8 mouse cellular contexts compared by ENCODE assay signal in genomic region chr17:5923281-5923680, GRCm38 (mm10). TPM values are rescaled to one million over a fixed set of nuclear protein-coding genes. Genes with fewer than 3 reads are reported as not detected.
DNase-seq lines count a peak whose midpoint lies in the region; ATAC-seq lines count a peak whose summit lies in the region.

No protein-coding gene starts in this region.

- peak; percentile 45; the same call in 1 of the 2 replicates for ATAC-seq in forebrain, embryonic 16.5 days
- ATAC-seq in forebrain, embryonic 13.5 days, result no peak
- ATAC-seq in midbrain, embryonic 13.5 days, result 0 out of 2 replicates have a peak, but pooled peaks have one; percentile 43
- ATAC-seq in midbrain, embryonic 15.5 days (replicated peaks), result no peak
- no peak for ATAC-seq in heart, embryonic 11.5 days (replicated peaks; ENCODE audit: insufficient number of reproducible peaks, low FRiP score, low TSS enrichment)

- H3K27me3 ChIP-seq in forebrain, embryonic 16.5 days (replicated peaks; ENCODE audit: control insufficient read depth, insufficient read depth, low read length), result no peaks in the 10 kb centered on the region
- H3K27me3 ChIP-seq in forebrain, embryonic 13.5 days, result no peaks in the 10 kb centered on the region
- H3K27me3 ChIP-seq in midbrain, embryonic 13.5 days, result no peaks in the 10 kb centered on the region
- H3K27me3 ChIP-seq in midbrain, embryonic 15.5 days (replicated peaks), result no peaks in the 10 kb centered on the region
- H3K27me3 ChIP-seq in heart, embryonic 11.5 days (ENCODE audit: control insufficient read depth, insufficient read depth, low read length), result no peaks in the 10 kb centered on the region

- no peaks in the 10 kb centered on the region for H3K36me3 ChIP-seq in forebrain, embryonic 16.5 days (ENCODE audit: control insufficient read depth, insufficient read depth)
- H3K36me3 ChIP-seq in forebrain, embryonic 13.5 days (ENCODE audit: poor library complexity, severe bottlenecking), result peaks cover 39% of the 10 kb centered on the region
- H3K36me3 ChIP-seq in midbrain, embryonic 13.5 days, result peaks cover 32% of the 10 kb centered on the region
- H3K36me3 ChIP-seq in midbrain, embryonic 15.5 days (replicated peaks), result no peaks in the 10 kb centered on the region
- H3K36me3 ChIP-seq in heart, embryonic 11.5 days (ENCODE audit: control insufficient read depth, insufficient read depth, low read length), result peaks cover 13% of the 10 kb centered on the region

- intact Hi-C loops in left cerebral cortex, postnatal 4 days (cut with DNase I), result loop anchor here (5.0 to 10.0 kb wide), 2 partner anchors 126 to 488 kb away; no protein-coding TSS in a partner anchor

- peak; percentile 48 for DNase-seq in embryo, embryonic 10 days (ENCODE audit: low spot score)
- peak; percentile 41 for DNase-seq in left cerebral cortex, postnatal 4 days
- no peak for DNase-seq in urinary bladder, postnatal 36 days (ENCODE audit: low spot score in 2 of 2)

- 69% methylated on average over 9 of the region's 9 CpGs for WGBS in forebrain, embryonic 16.5 days
- WGBS in forebrain, embryonic 13.5 days, result 67% methylated on average over 9 of the region's 9 CpGs
- WGBS in midbrain, embryonic 13.5 days, result 71% methylated on average over 9 of the region's 9 CpGs
- WGBS in midbrain, embryonic 15.5 days, result 72% methylated on average over 9 of the region's 9 CpGs
- 75% methylated on average over 9 of the region's 9 CpGs for WGBS in heart, embryonic 11.5 days (ENCODE audit: insufficient replicate concordance)

- H3K4me1 ChIP-seq in forebrain, embryonic 16.5 days (replicated peaks; ENCODE audit: control insufficient read depth, insufficient read depth, low read length), result peaks cover 6% of the 10 kb centered on the region
- H3K4me1 ChIP-seq in forebrain, embryonic 13.5 days, result peaks cover 7% of the 10 kb centered on the region; the same call in 1 of the 2 replicates
- no peaks in the 10 kb centered on the region for H3K4me1 ChIP-seq in midbrain, embryonic 13.5 days (replicated peaks)
- no peaks in the 10 kb centered on the region for H3K4me1 ChIP-seq in midbrain, embryonic 15.5 days
- H3K4me1 ChIP-seq in heart, embryonic 11.5 days (ENCODE audit: control insufficient read depth, insufficient read depth, low read length), result peaks cover 8% of the 10 kb centered on the region

- no peaks in the 10 kb centered on the region for H3K9me3 ChIP-seq in forebrain, embryonic 16.5 days (ENCODE audit: control insufficient read depth, low read length)
- H3K9me3 ChIP-seq in forebrain, embryonic 13.5 days (replicated peaks), result no peaks in the 10 kb centered on the region
- no peaks in the 10 kb centered on the region for H3K9me3 ChIP-seq in midbrain, embryonic 13.5 days
- H3K9me3 ChIP-seq in midbrain, embryonic 15.5 days, result no peaks in the 10 kb centered on the region
- no peaks in the 10 kb centered on the region for H3K9me3 ChIP-seq in heart, embryonic 11.5 days (replicated peaks; ENCODE audit: control insufficient read depth, low read length)

- no peak overlapping the region for H3K4me3 ChIP-seq in forebrain, embryonic 16.5 days (replicated peaks; ENCODE audit: low read length)
- H3K4me3 ChIP-seq in forebrain, embryonic 13.5 days, result no peak overlapping the region
- H3K4me3 ChIP-seq in midbrain, embryonic 13.5 days (replicated peaks), result no peak overlapping the region
- no peak overlapping the region for H3K4me3 ChIP-seq in midbrain, embryonic 15.5 days
- no peak overlapping the region for H3K4me3 ChIP-seq in heart, embryonic 11.5 days (ENCODE audit: low read depth, low read length)

- no peak overlapping the region for H3K27ac ChIP-seq in forebrain, embryonic 16.5 days (ENCODE audit: low read length)
- no peak overlapping the region for H3K27ac ChIP-seq in forebrain, embryonic 13.5 days
- no peak overlapping the region for H3K27ac ChIP-seq in midbrain, embryonic 13.5 days
- H3K27ac ChIP-seq in midbrain, embryonic 15.5 days, result no peak overlapping the region
- no peak overlapping the region for H3K27ac ChIP-seq in heart, embryonic 11.5 days (ENCODE audit: low read depth, low read length)

- H3K9ac ChIP-seq in forebrain, embryonic 16.5 days (replicated peaks; ENCODE audit: low read depth, low read length), result no peak overlapping the region
- no peak overlapping the region for H3K9ac ChIP-seq in forebrain, embryonic 13.5 days
- H3K9ac ChIP-seq in midbrain, embryonic 13.5 days (replicated peaks), result no peak overlapping the region
- H3K9ac ChIP-seq in midbrain, embryonic 15.5 days, result no peak overlapping the region
- H3K9ac ChIP-seq in heart, embryonic 11.5 days (ENCODE audit: low read depth, low read length), result no peak overlapping the region

- H3K4me2 ChIP-seq in forebrain, embryonic 16.5 days (ENCODE audit: low read length), result no peak overlapping the region
- no peak overlapping the region for H3K4me2 ChIP-seq in forebrain, embryonic 13.5 days
- H3K4me2 ChIP-seq in midbrain, embryonic 13.5 days (replicated peaks), result no peak overlapping the region
- no peak overlapping the region for H3K4me2 ChIP-seq in midbrain, embryonic 15.5 days
- H3K4me2 ChIP-seq in heart, embryonic 11.5 days, result no peak overlapping the region

RNA-seq across cellular contexts. Expression of gene Synj2, which starts 17.8 kb away (rescaled TPM):
- polyA plus RNA-seq in forebrain, embryonic 16.5 days (2015; fragmentation: Nextera tagmentation; extraction: Ambion mirVana), result 1.4 and 2.5 TPM in 2 replicates
- polyA plus RNA-seq in forebrain, embryonic 13.5 days (2015; fragmentation: Nextera tagmentation; extraction: Ambion mirVana), result 0.34 and 0.46 TPM in 2 replicates
- polyA plus RNA-seq in midbrain, embryonic 13.5 days (2015; fragmentation: Nextera tagmentation; extraction: Ambion mirVana), result 0.28 and 0.36 TPM in 2 replicates
- 0.79 and 0.86 TPM in 2 replicates for polyA plus RNA-seq in midbrain, embryonic 15.5 days (2015; fragmentation: Nextera tagmentation; extraction: Ambion mirVana)
- 10 to 100 TPM in 1 of 2 experiments, 1 to 10 TPM in 1; 9.7 to 13.3 TPM for total RNA-seq in left cerebral cortex, postnatal 4 days (2021)
- 3.0 and 3.3 TPM in 2 replicates for polyA plus RNA-seq in heart, embryonic 11.5 days (2014; fragmentation: Nextera tagmentation; extraction: Ambion mirVana)

Comparison
In these comparisons a context has a peak if more than half of its experiments do, and no peak if none do; other contexts are left out.
1. ATAC-seq: peak in forebrain, embryonic 16.5 days (single experiment) and midbrain, embryonic 13.5 days (single experiment); none in forebrain, embryonic 13.5 days (single experiment), midbrain, embryonic 15.5 days (single experiment) and heart, embryonic 11.5 days (single experiment).
2. DNase-seq: peak in embryo, embryonic 10 days (single experiment) and left cerebral cortex, postnatal 4 days (single experiment); none in urinary bladder, postnatal 36 days (0 of 2).